Mouse (Mus musculus) adrenal gland (tissue): ENCODE data around the gene Git1.

Experiments
- intact Hi-C: fragments of 180-260 bp; cut with DNase I; formaldehyde crosslinking; loops from one replicate; pipeline ENCODE4 v1.15.1; 2025

Gene Git1

DNA sequence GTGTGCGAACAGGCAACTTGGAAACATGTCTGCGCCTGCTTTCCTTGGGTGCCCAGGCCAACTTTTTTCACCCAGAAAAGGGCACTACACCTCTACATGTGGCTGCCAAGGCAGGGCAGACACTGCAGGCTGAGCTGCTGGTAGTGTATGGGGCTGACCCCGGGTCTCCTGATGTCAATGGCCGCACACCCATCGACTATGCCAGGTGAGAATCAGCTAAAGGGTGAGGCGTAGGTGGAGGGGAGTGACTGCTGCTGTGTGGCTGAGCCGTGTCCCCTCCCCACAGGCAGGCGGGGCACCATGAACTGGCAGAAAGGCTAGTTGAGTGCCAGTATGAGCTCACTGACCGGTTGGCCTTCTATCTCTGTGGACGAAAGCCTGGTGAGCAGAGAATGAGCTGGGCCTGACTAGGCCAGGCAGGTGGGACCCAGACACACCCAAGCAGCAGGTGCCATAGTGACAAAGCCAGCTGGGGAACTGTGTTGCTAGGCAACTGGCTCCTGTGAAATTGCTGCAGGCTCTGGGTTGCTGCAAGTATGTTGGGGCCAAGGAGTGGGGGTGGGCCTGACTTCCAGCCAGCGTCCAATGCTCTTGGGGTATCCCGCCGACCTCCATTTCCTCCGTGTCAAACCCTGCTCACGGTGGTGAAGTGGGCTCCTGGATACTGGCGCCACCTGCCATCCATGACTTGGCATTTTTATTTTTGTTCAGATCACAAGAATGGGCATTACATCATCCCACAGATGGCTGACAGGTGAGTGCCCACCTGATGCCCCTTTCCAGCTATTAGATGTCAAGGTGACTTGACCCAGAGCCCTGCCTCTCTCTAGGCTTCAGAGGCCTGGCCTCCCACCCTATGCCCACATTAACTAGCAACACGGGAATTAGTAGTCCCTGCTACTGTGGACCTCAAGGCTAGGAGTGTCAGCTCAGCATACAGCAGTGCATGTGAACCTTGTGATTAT is 7.3 kb downstream of the Git1 start:
- intact Hi-C loops, result no loop called here

- intact Hi-C loops, result no loop called here
Measured at GRCm38 (mm10) chr11:77501392-77501791, 8.0 kb downstream of the Git1 start.

DNA sequence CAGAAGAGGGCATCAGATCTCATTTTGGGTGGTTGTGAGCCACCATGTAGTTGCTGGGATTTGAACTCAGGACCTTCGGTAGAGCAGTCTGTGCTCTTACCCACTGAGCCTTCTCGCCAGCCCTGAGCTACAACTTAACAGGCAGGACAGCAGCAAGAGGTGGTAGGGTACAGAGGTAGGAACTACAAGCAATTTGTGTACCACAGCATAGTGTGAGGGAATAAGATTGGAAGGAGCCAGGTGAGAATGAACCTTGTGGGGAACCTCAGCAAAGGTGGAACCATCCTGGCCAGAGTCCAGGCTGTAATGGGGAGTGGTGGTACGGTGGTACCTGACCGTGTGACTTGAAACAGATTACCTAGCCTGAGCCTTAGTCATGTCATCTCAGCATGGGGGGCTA is 8.6 kb downstream of the Git1 start:
- intact Hi-C loops, result loop anchor here (2.0 kb wide), 1 partner anchor 25 kb away; no protein-coding TSS in a partner anchor

GRCm38 (mm10) chr11:77502481-77502880 is 9.1 kb downstream of the Git1 start:
- intact Hi-C loops, result loop anchor here (2.0 kb wide), 1 partner anchor 24 kb away; no protein-coding TSS in a partner anchor

- intact Hi-C loops, result loop anchor here (2.0 kb wide), 1 partner anchor 23 kb away; no protein-coding TSS in a partner anchor
Measured at GRCm38 (mm10) chr11:77503511-77503910, 10.1 kb downstream of the Git1 start.

- intact Hi-C loops, result no loop called here
Measured at GRCm38 (mm10) chr11:77504377-77504776, 11.0 kb downstream of the Git1 start.

DNA sequence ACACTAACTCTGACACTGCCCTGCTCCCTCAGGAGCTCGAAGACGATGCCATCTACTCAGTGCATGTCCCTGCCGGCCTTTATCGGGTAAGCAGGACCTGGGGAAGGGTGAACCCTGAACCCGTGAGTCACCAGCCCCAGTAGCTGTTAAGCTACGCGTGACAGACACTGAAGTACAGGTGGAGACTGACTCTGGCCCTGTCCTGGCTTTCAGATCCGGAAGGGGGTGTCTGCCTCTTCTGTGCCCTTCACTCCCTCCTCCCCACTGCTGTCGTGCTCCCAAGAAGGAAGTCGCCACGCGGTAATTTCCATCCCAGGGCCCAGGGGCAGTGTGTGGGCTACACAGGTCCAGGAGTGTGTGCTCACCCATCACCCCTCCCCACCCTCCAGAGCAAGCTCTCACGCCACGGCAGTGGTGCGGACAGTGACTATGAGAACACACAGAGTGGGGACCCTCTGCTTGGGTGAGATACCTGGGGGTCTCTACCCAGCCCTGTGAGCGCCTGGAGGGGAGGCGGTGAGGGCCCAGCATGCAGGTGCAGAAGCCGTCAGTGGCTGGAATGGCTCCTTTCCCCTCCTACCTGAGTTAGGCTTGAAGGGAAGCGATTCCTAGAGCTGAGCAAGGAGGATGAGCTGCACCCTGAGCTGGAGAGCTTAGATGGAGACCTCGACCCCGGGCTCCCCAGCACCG is 12.1 kb downstream of the Git1 start:
- intact Hi-C loops, result loop anchor here (5.0 kb wide), 1 partner anchor 122 kb away; no protein-coding TSS in a partner anchor

DNA sequence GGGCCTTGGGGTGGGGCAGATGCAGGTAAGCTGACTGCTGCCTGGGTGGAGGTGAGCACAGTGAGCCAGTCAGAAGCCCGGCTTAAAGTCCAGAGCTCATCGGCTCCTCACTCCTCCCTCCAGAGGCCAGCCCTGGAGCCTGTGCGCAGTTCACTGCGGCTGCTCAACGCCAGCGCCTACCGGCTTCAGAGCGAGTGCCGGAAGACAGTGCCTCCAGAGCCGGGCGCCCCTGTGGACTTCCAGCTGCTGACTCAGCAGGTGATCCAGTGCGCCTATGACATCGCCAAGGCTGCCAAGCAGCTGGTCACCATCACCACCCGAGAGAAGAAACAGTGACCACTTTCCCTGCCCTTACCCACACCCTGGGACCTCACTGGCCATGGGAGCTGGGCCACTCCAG is 12.9 kb downstream of the Git1 start:
- intact Hi-C loops, result loop anchor here (5.0 kb wide), 1 partner anchor 121 kb away; no protein-coding TSS in a partner anchor

GRCm38 (mm10) chr11:77506941-77507340 is 13.6 kb downstream of the Git1 start:
- intact Hi-C loops, result loop anchor here (5.0 kb wide), 1 partner anchor 120 kb away; no protein-coding TSS in a partner anchor

DNA sequence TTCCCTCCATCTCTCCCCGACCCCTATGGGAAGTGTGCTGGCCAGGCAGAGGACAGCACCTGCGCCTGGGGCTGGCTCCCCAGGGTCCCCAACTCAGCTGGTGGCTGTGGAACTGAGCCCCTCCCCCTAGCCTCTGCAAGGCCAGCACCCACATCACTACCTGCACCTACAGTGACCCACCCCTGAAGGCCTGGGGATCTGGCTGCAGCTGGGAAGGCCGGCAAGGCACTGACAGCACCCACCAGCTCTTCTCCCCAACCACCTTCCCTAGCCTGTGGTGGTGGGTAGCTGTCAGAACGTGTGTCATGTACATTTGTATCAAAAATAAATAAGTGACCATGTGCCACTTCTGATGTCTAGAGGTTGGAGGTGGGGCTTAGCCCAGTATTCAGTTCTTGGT is 14.1 kb downstream of the Git1 start:
- intact Hi-C loops, result loop anchor here (5.0 kb wide), 1 partner anchor 120 kb away; no protein-coding TSS in a partner anchor

DNA sequence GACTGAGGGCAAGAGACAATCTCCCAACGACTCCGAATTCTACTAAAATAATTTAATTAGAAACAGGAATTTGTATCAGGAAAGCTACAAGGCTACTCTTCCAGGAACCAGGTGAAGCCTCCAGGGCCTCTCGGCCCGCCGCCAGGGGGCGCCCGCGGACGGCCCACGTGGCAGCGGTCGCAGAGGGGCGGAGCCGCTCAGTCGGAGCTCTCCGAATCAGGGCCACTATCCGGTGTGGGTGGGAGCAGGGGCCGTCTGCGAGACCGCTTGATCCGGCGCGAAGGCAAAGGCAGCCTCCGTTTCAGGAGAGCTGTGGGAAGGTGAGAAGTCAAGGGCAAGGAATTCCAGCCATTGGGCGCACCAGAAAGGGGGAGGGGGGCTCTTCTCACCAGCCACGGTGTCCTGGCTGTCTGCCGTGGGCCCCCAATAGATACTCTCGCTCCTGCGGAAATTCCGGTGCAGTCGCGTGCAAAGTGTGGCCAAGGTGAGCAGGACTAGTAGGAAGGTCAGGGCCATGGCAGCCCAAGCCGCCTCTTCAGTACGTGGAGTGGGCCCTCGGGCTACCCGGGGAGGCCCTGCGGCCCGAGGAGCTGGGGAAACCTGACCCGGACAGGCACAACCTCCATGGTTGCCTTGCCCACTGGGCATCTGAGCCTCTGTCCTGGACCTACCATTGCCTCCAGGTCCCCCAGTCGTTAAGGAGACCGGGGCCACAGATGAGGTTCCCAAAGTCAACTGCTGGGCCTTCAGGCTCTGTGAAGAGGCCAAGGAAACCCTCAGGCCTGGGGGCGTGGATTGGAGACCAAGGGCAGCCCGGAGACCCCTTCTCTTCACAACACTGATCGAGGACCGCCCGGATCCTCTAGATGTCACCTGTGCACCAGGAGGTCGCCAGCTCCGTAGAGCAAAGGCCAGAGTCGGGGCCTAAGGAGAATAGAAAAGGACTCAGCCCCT is 15.0 kb downstream of the Git1 start:
- intact Hi-C loops, result loop anchor here (5.0 kb wide), 1 partner anchor 119 kb away; no protein-coding TSS in a partner anchor

DNA sequence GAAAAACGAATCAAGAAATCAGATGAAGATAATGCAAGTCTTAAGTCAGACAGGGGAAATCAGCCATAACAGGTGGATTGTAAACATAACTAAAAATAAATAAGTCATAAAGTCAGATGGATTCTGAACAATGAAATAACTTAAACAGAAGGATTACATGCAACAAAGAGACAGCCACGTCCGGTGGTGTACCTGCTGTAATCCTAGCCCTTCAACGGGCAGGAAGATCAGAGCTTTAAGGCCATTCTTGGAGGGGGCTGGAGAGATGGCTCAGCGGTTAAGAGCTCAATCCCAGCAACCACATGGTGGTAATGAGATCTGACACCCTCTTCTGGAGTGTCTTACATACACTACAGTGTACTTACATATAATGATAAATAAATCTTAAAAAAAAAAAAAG is 18.0 kb downstream of the Git1 start:
- intact Hi-C loops, result no loop called here

- intact Hi-C loops, result no loop called here
Measured at GRCm38 (mm10) chr11:77512891-77513810, 19.8 kb downstream of the Git1 start.

DNA sequence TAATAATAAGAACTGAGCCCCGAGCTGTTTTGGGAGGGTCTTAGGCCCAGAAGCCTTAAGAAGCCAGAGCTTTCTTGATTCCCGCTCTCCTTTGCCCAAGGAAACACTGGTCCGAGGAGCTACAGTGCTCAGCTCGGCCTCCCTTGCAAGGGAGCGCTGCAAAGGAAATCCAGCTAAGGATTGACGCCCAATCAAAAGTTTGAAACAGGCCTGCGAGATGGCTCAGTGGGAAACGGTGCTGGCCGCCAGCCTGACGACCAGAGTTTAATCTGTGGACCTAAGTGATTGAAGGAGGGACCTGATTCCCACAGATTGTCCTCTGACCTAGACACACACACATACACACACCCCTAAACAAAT is 20.4 kb downstream of the Git1 start:
- intact Hi-C loops, result no loop called here

GRCm38 (mm10) chr11:77514281-77514831 is 21.0 kb downstream of the Git1 start:
- intact Hi-C loops, result no loop called here

GRCm38 (mm10) chr11:77514832-77515636 is 21.7 kb downstream of the Git1 start, which contains the start of gene Abhd15:
Gene Abhd15 (plus strand): TSS chr11:77515121.
- intact Hi-C loops, result no loop called here

GRCm38 (mm10) chr11:77515637-77516552 is 22.5 kb downstream of the Git1 start, which contains the start of gene Trp53i13:
Gene Trp53i13 (minus strand): TSS chr11:77515980.
- intact Hi-C loops, result no loop called here
